Mouse (Mus musculus) neutrophil, adult 5-6 weeks (primary cell): ENCODE measurements around the gene I0C0044D17Rik. TPM values are rescaled to one million over a fixed set of nuclear protein-coding genes. Genes with fewer than 3 reads are reported as not detected.
"Not testable (repeated sequence)": the region's sequence is repeated elsewhere in the genome, so short reads cannot be mapped to it uniquely, and the experiment has no call there.

Experiments
- ATAC-seq: fragments of 151-379, 151-347 bp; 2 replicates; pipeline ENCODE4 v1.8.0; 2017; ENCODE audit warnings: mild to moderate bottlenecking, moderate TSS enrichment; ENCODE audit not compliant: insufficient number of reproducible peaks, poor library complexity, low FRiP score, severe bottlenecking; ENCODE audit errors: extremely low read depth
- total RNA-seq: library from RNA; stranded (forward); fragments of 200-1000 nt; gene quantifications from 2 replicates; pipeline ENCODE4 v1.2.3, GENCODE M21; 2017

Gene I0C0044D17Rik
- total RNA-seq = not detected in 2 replicates

DNA sequence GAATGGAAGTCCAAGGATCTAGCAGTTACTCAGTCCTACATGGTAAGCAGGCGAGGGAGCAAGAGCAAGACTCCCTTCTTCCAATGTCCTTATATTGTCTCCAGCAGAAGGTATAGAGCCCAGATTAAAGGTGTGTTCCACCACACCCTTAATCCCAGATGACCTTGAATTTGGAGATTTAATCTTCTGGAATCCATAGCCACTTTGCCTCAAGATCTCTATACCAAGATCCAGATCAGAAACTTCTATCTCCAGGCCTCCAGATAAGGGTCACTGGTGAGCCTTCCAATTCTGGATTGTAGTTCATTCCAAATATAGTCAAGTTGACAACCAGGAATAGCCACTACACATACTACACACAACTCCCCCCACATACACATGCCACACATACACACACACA, at the start of gene I0C0044D17Rik:
Gene I0C0044D17Rik, minus strand, starts transcription at position 101 of the 400 bp plus-strand sequence.
- not testable (repeated sequence) for ATAC-seq

DNA sequence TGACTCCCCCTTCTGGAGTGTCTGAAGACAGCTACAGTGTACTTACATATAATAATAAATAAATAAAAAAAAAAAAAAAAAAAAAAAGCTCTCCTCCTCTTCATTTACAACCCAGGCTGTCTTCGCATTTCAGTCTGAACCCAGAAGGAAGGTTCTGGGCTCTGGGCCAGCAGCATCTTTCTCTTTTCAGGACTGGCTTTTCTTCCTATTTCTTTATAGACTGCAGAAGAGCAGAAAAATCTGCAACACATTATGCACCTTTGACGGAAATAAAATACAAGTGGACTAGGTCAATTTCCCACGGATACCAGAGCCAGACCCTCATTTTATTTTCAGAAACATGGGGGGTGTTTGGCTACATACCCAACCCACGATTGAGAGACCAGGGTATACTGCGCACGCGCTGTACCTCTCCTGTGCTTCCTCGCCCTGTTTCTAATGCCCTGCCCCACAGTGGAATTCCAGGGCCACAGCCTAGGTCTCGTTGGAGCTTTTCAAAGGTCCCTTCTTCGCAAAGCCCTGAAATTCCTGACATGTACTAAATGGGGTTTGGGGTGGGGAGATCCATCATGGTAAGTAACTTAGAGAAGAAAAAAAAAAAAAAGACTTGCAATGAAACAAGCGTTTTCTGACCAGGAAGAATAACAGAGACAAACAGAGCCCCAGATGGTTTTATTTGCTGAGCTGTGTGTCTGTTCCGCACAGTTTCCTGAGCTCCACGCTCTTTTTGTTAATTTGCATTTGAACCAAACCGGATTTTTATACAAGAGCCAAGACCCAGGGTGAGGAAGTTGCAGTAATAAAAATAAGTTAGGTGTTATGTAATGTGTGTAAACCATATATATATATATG, 42.0 kb upstream of the I0C0044D17Rik start:
- no peak for ATAC-seq

DNA sequence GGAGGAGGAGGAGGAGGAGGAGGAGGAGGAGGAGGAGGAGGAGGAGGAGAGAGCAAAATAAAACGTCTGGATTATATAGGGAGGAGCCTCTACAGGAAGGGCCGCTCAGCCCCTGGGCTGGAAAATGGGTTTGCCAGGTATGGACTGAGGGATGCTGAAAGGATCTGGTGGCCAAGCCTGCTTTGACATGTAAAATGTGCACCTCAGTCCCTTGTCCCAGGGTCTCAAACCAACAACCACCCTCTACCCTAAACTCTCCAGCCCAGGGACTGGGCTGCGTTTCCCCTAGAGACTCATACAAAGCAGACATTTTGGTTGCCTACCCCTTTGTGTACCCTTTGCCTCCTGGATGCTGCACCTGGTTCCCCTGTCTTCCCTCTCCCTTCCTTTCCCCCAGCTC, 40.9 kb upstream of the I0C0044D17Rik start:
- no peak for ATAC-seq

DNA sequence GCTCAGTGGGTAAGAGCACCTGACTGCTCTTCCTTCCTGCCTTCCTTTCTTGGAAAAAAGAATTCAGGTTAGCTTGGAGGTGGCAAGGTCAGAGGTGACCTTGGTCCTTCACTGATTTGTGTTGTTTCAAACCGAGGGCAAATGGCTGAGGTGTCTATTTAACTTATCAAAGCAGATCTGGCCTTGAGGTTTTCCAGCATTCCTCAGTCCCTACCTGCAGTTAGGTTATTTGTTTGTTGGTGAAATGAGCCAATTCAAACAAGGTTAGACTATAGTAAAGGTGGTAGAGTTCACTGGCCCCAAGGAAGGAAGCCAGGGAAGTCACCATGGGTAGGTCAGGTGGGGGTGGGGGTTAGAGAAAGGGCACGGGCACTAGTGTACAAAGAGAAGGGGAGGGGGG, 40.5 kb upstream of the I0C0044D17Rik start:
- ATAC-seq = no peak

DNA sequence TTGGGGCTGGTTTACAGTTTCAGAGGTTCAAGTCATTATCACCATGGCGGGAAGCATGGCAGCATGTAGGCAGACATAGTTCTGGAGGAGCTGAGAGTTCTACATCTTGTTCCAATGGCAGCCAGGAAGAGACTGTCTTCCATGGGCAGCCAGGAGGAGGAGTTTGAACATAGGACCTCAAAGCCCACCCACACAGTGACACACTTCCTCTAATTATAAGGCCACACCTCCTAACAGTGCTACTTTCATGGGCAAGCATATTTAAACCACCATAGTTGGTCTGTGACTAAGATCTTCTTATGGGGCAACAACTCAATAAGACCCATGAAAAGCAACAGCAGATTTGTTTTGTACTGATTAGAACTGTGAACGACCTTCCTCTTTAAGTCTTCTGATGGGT, 39.8 kb upstream of the I0C0044D17Rik start:
- ATAC-seq = no peak

DNA sequence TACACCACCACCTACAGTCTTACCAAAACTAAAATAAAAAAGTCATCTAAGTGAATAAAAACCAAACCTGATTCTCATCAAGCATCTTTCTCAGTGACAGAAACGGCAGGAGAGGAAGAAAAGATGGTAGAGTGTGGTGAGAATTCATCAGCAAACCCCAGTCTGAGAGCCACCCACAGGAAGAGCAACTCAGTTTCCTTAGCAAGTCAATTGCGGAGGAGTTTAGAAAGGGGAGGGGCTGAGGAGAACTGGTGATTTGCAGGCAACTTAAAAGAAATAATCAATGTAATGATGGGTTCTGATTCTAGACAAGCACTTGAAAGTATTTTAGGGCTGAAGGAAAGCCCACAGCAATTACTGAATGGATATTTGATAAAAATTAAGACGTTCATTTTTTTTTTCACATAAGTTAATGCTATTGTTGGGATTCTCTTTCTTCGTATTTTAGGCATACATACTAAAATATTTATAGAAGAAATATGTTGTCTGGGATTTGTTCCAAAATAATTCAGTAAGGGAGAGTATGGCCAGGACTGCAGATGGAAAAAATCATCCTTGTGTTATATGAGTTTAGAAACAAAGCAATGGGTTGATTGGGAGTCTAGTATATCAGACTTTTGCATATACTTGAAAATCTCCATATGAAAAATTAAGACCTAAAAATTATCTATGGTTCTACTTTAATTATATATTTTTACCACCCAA, 34.7 kb upstream of the I0C0044D17Rik start:
- ATAC-seq = no peak

DNA sequence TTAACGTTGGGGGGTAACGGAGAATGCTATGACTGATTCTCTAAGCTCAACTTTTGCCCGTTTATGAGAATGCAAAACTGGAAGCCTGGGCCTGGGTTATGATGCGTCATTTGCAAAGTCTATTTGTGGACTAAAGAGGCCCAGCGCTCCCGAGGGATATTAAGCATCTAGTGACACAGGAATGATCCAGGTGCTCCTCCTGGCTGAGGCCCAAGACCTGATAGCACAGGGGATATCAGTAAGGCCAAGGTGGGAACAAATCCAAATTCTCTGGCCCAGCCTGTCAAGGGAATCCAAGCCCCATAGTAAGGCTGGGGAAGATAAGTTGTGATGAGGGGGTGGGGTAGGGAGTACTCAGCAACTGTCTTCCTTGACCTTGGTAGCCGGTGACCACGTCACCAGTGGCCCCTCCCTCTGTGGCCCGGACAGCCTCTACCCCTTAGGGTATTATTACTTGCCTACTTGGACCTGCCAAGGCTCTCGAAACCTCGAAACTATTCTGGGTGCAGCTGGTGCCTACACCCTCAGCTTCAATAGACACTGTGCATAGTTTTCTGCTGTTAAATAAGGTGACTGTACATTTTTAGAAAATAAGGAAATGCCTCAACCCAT, 33.5 kb upstream of the I0C0044D17Rik start:
- ATAC-seq = no peak

DNA sequence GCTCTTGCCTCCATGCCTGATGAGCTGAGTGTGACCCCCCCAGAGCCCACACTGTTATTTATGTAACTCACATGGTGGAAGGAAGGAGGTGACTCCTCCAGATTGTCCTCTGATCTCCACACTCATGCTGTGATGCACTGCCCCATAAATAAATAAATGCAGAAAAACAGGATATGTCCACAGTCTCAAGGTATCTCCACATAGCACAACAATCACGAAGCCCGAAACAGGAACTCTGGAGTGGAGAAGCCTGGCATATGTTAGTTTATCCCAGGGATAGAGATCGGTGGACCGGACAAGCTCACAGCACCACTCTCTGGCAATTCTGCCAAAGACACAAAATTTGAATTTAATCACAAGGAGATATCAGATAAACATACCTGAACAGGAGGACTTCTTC, 30.3 kb upstream of the I0C0044D17Rik start:
- no peak for ATAC-seq

DNA sequence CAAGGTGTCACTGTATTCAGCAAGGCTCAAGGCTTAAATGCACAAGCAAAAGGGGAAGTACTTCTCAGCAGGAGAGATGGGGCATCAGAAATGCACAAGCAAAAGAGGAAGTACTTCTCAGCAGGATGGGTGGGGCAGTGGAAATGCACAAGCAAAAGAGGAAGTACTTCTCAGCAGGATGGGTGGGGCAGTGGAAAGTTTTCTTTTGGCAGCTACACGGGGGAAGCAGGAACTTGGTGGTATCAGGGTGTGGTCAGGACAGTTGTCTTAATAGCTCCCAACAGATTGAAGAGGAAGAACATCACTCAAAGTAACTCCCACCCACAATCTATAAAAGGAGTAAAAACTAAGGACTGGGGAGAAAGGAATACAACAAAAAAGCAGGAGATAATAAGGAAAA, 26.8 kb upstream of the I0C0044D17Rik start:
- ATAC-seq = not testable (repeated sequence)

DNA sequence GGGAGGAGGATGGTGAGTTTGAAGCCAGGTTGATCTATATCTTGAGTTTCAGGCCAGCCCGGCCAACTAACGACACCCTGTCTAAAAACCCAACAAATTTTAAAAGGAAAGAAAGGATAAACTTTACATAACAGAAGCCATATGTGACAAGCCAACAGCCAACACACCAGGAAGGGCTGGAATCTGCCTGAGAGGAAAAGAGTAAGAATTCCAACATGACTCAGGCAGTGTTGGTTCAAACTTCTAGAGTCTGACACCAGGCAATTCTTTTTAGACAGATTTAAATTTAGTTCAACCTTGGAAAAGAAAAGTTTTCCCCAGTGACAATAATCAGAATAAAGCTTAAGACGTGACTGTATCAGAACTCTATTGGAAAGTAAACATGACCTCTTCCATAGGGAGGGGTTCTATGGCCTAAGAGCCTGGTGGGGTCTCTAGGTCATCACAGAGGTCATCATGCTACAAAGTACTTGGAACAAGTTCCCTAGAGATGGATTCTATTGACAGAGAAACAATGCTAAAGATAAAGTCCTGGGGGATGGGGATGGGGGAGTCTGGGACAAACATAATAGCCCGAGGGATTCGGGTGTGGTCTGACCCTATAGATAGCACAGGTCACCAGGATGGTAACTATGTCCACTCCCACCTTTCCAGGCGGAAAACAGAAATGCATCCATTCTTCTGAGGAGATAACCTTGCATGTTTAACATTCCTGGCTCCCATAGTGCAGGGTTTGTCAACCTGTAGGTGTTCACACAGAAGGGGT, 23.7 kb upstream of the I0C0044D17Rik start:
- ATAC-seq = no peak

DNA sequence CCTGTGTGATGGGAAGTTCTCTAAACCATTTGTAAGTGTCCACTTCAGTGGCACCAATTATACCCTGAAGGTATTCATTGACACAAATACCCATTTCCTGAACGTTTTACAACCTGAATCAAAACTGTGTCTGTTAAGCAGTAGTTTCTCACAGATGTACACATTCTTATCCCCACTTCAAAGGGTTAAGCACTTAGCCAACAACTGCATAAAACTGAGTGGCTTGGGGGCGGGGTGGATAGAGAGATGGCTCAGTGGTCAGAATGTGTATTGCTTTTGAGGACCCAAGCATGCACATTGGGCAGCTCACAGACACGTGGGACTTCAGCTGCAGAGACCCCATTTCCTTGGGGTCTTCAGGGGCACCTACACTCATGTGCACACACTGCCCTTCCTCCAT, 22.8 kb upstream of the I0C0044D17Rik start:
- ATAC-seq = no peak

DNA sequence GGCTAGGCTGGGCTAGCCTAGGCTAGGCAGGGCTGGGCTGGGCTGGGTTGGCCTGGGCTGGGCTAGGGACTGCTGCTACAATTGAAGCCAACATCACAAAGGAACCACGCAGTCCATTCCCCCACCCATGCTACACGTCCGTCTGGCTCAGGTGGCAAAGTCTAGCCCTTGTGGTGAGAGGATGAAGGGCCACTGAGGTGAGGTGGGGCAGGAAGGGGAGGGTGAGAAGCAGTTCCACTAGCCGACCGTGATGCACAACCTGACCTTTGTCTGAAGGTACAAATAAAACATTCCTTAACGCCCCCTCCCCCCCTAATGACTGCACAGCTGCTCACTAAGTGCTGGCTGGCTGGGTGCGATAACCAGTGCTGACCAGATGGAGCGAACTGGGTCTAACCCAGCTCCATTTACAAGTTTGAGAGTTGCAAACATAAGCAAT, 22.1 kb upstream of the I0C0044D17Rik start:
- ATAC-seq = no peak

DNA sequence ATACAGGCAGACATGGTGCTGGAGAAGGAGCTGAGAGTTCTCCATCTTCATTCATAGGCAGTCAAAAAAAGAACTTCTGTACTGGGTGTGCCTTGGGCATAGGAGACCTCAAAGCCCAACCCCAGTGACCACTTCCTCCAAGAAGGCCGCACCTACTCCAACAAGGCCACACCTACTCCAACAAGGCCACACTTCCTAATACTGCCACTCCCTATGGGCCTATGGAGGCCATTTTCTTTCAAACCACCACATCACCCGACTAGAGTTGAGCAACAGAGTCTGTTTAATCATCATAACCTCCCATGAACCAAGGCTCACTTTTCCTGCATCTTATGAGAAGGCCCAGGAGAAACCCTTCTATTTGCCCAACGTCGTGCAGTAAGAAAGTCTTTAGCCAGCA, 21.6 kb upstream of the I0C0044D17Rik start:
- no peak for ATAC-seq

DNA sequence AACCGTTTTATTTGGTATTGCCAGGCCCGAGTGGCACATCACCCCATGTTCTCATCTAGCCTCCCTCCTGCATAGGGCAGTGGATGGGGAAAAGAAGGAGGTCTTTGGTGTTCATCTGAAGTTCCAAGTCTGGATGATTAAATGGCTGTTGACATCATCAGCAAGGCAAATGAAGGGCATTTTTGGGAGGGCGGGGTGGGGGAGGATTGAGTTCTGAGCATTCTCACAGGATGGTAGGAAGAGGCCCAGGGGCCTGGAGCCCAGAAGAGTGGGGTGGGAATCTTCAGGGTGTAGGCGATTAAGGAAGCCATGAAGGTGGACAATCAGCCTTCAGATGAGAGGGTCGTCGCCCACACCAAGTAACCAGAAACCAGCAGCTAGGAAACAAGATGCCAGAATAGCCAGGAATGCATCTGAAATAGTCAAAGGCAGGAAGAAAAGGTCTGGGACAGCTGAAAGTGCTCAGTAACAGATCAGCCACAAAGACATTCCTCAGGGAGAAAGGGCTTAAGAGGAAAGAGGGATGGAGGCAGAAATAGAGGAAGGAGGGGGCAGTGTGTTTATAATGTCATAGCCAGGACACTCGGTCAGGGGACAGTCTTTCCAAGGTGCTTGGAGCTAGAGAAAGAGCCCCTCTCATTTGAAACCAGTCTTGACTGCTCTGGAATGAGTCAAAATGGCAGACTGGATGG, 20.4 kb upstream of the I0C0044D17Rik start:
- no peak for ATAC-seq

DNA sequence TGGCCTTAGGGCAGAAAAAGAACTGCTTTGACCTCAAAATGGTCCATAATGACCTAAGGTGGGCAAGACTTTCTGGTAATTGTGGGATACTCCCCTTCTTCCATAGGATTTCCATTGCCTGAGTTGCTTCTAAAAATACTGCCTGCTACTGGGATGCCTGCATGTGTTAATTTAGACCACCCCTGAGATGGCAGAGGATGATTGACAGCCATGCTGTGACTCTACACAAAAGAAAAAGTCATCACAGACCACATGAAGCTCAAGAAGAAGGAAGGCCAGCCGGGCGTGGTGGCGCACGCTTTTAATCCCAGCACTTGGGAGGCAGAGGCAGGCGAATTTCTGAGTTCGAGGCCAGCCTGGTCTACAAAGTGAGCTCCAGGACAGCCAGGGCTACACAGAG, 17.6 kb upstream of the I0C0044D17Rik start:
- not testable (repeated sequence) for ATAC-seq

DNA sequence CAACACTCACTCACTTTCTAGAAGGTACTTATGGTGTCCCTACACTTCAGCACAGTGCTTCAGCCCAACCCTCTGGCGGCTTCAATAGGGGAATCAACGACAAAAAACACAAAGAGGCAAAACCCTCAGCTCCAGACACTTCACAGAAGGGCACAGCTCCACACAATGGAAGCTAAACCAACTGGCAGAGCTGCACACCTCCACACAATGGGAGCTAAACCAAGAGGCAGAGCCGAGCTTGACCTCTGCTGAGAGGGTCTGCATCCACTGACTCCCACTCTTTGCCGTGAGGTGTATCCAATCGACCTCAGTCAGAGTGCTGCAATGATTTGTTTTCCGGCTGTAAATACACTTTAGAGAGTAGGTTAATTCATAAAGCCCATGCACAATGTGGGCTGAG, 16.9 kb upstream of the I0C0044D17Rik start:
- no peak for ATAC-seq

DNA sequence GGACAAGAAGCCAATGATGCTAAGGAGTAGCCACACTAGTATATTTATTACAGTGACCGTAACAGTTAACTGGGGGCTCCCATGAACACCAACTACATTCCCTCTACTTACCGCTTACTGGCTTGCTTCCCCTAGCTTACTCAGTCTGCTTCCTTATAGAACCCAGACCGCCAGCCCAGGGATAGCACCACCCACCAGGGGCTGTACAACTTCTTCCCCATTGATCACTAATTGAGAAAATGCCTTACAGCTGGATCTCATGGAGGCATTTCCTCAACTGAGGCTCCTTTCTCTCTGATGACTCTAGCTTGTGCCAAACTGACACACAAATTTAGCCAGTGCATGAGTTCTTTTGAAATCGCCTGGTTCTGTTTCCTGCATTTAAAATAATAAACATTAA, 15.3 kb upstream of the I0C0044D17Rik start:
- no peak for ATAC-seq

DNA sequence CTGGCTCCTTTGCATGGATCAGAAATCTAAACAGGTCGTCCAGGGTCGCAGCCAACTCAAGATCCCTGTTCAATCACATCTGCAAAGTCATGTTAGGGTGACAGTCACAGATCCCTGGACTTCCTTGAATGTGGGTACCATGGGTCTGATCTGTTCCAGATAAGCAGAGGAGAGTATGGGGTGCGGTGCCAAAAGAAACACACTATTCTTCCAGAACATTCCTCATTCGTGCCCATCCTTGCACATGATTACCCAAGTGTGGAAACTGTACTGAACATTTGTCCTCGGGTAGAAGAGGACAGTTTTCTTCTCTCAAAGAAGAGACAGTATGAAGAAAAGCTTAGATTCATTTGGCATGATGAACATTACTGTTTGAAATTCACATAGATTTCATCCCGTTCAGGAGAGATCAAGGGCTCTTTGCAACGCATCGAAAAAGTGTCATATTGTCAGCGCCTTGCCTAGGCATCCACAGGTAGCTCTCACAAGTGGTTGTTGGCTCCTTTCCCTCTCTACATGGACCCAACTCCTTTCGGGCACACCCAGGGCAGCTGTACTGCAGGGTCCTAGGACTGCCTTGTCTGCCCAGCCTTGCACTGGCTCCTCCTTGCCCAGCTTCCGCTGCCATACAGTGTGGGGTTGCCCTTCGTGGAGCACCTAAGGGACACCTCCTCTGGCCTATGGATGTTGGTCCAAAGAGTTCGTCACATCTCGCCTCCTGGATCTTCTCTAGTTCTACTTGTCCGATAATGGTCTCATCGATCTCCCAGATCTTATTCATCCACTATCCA, 14.3 kb upstream of the I0C0044D17Rik start:
- no peak for ATAC-seq
